8 mouse cellular contexts compared by ENCODE assay signal in the genomic region with DNA sequence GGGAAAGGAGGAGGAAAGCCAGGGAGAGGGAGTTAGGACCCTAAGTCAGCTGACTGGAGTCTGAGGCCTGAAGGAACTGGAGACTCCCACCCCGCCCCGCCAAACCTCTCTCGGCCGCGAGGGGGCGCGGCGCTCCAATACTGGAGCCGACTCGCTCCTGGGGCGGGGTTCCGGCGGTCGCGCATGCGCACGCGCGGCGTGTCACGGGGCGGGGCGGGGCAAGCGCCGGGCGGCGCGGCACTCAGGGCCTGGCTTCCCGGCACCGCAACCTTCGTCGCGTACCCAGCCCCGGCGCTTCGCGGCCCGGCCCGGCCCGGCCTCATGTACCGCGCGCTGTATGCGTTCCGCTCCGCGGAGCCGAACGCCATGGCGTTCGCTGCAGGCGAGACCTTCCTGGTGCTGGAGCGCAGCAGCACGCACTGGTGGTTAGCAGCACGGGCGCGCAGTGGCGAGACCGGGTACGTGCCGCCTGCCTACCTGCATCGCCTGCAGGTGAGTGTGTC. TPM values are rescaled to one million over a fixed set of nuclear protein-coding genes. Genes with fewer than 3 reads are reported as not detected.
DNase-seq lines count a peak whose midpoint lies in the region; ATAC-seq lines count a peak whose summit lies in the region.

A gene (plus strand): TSS at position 206 of the 503 bp plus-strand sequence.

- intact Hi-C loops in gastrocnemius, postnatal 14 days (cut with DNase I; ENCODE audit: low total_unique reads): loop anchor here (5.0 kb wide), 1 partner anchor 51 kb away; no protein-coding TSS in a partner anchor

- DNase-seq in adrenal gland, adult 18-20 months (ENCODE audit: low spot score in 2 of 2): peak; percentile 97 to 99
- peak; percentile 96 for DNase-seq in embryo, embryonic 10.5 days (ENCODE audit: low spot score)
- peak; percentile 96 for DNase-seq in gastrocnemius, postnatal 14 days
- DNase-seq in induced T-regulatory cell, adult 2 months (ENCODE audit: low read depth): peak; percentile 95
- DNase-seq in left cerebral cortex, adult 8-10 months (ENCODE audit: low spot score in 2 of 2): peak; percentile 85 to 92
- peak; percentile 93 for DNase-seq in right cerebral cortex, adult 18-20 months
- peak; percentile 90 for DNase-seq in urinary bladder, postnatal 10 days (ENCODE audit: low spot score)

- ATAC-seq in megakaryocyte, adult 5-6 weeks (ENCODE audit: poor library complexity, severe bottlenecking): peak; percentile 78

RNA-seq across cellular contexts. Expression of the gene that starts here (rescaled TPM):
- total RNA-seq in adrenal gland, adult 18-20 months (2021): 10 to 100 TPM; 10.8 to 11.3 TPM
- 1 to 10 TPM; 3.5 to 4.5 TPM for total RNA-seq in gastrocnemius, postnatal 14 days (2021)
- total RNA-seq in left cerebral cortex, adult 8-10 months (2022): 10 to 100 TPM; 56.8 to 65.8 (median 59.9) TPM
- total RNA-seq in megakaryocyte, adult 5-6 weeks (2015): 13.9 and 19.3 TPM in 2 replicates
- total RNA-seq in megakaryocyte, adult 5-6 weeks (2017): 11.5 and 14.8 TPM in 2 replicates

Comparison
In these comparisons a context has a peak if more than half of its experiments do, and no peak if none do; other contexts are left out.
1. Peak in every context shown above with its lines: DNase-seq and ATAC-seq.